Mouse (Mus musculus): ENCODE measurements around the gene Gatad2a.

DNA sequence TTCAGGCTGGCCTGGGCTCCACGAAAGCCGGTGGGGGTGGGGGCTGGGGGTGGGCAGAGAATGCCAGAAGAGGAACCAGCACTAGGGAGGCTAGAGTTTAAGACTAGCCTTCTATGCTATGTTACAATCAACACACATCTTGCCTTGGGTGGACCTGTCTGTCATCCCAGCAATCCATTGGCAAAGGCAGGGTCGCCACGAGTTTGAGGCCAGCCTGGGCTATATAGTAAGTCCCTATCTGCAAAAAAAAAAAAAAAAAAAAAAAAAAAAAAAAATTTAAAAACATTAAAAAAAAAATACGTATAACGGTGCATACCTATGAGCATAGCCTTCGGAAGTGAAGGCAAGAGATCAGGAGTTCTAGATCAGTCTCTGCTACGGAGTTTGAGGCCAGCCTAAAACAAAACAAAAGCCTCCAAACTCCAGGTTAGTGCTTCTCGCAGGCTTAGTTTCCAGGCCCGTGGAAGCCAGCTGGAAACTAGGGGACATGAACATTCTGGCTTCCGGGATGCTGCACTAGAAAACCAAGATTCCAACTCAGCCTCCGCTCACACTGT, 95.2 kb downstream of the Gatad2a start:
- TF ChIP-seq CTCF (IDR thresholded peaks at IDR 0.05; ENCODE audit: borderline replicate concordance, insufficient read depth, low read depth, low read length), result no peak
- no peak for TF ChIP-seq POLR2A (IDR thresholded peaks at IDR 0.05; ENCODE audit: borderline replicate concordance, insufficient read depth, low read length)

Measured in cerebellum, adult 2 months (tissue).